Comparison of ENCODE assay signal across 8 mouse cellular contexts in genomic region chr9:55150279-55150726, GRCm38 (mm10). TPM values are rescaled to one million over a fixed set of nuclear protein-coding genes. Genes with fewer than 3 reads are reported as not detected.
A peak's percentile ranks its signal among the peaks of the same experiment; 100 is the strongest.
DNase-seq lines count a peak whose midpoint lies in the region; ATAC-seq and TF ChIP-seq lines count a peak whose summit lies in the region.

No protein-coding gene starts in this region.

- no peak for TF ChIP-seq POLR2A in testis, adult 2 months (IDR thresholded peaks at IDR 0.05; ENCODE audit: control insufficient read depth, low read depth, low read length)

- DNase-seq in adrenal gland, postnatal 36 days = peak; percentile 17 to 29
- no peak for DNase-seq in adrenal gland, adult 2 months
- DNase-seq in testis, postnatal 10 days (ENCODE audit: low spot score) = no peak
- DNase-seq in liver, embryonic 13.5 days = no peak

- no peaks in the 10 kb centered on the region for H3K9me3 ChIP-seq in heart, embryonic 14.5 days (ENCODE audit: control insufficient read depth, low read length)
- H3K9me3 ChIP-seq in liver, embryonic 13.5 days (replicated peaks) = no peaks in the 10 kb centered on the region
- no peaks in the 10 kb centered on the region for H3K9me3 ChIP-seq in neural tube, embryonic 15.5 days (replicated peaks)

- no peak for TF ChIP-seq CTCF in testis, adult 2 months (IDR thresholded peaks at IDR 0.05; ENCODE audit: control insufficient read depth, insufficient read depth, insufficient replicate concordance, low read depth, low read length)

- peak overlapping the region; percentile 77 for H3K9ac ChIP-seq in heart, embryonic 14.5 days (ENCODE audit: low read length)
- peak overlapping the region; percentile 87 for H3K9ac ChIP-seq in liver, embryonic 13.5 days
- peak overlapping the region; percentile 85 for H3K9ac ChIP-seq in neural tube, embryonic 15.5 days (replicated peaks)

- 3% methylated on average over 13 of the region's 13 CpGs for WGBS in heart, embryonic 14.5 days
- 2% methylated on average over 13 of the region's 13 CpGs for WGBS in liver, embryonic 13.5 days (ENCODE audit: insufficient replicate concordance)
- 2% methylated on average over 13 of the region's 13 CpGs for WGBS in neural tube, embryonic 15.5 days

- H3K4me2 ChIP-seq in heart, embryonic 14.5 days (ENCODE audit: low read length) = peak overlapping the region; percentile 92
- H3K4me2 ChIP-seq in liver, embryonic 13.5 days = peak overlapping the region; percentile 96
- peak overlapping the region; percentile 91 for H3K4me2 ChIP-seq in neural tube, embryonic 15.5 days

- no peaks in the 10 kb centered on the region for H3K27me3 ChIP-seq in testis, adult 2 months (ENCODE audit: control insufficient read depth, insufficient read depth, low read length)
- H3K27me3 ChIP-seq in heart, embryonic 14.5 days (ENCODE audit: control insufficient read depth, insufficient read depth, low read length) = no peaks in the 10 kb centered on the region
- no peaks in the 10 kb centered on the region for H3K27me3 ChIP-seq in liver, embryonic 13.5 days
- H3K27me3 ChIP-seq in neural tube, embryonic 15.5 days (replicated peaks) = no peaks in the 10 kb centered on the region

- H3K36me3 ChIP-seq in testis, adult 2 months (ENCODE audit: control insufficient read depth, insufficient read depth, low read length) = no peaks in the 10 kb centered on the region
- no peaks in the 10 kb centered on the region for H3K36me3 ChIP-seq in heart, embryonic 14.5 days (ENCODE audit: control insufficient read depth, insufficient read depth, low read length)
- H3K36me3 ChIP-seq in liver, embryonic 13.5 days = no peaks in the 10 kb centered on the region
- H3K36me3 ChIP-seq in neural tube, embryonic 15.5 days = no peaks in the 10 kb centered on the region

- H3K27ac ChIP-seq in testis, adult 2 months (ENCODE audit: control insufficient read depth, insufficient read depth, low read depth, low read length) = peak overlapping the region; percentile 91; the same call in 1 of the 2 replicates
- peak overlapping the region in 1 of 2 experiments; percentile 73; a peak in 1 of 4 replicates for H3K27ac ChIP-seq in heart, embryonic 14.5 days (replicated peaks in 1 of 2; ENCODE audit: control insufficient read depth in 1 of 2, insufficient read depth in 1 of 2, low read depth in 2 of 2, low read length in 2 of 2)
- peak overlapping the region; percentile 75 for H3K27ac ChIP-seq in liver, embryonic 13.5 days
- H3K27ac ChIP-seq in neural tube, embryonic 15.5 days (replicated peaks) = peak overlapping the region; percentile 86

- H3K4me3 ChIP-seq in testis, adult 2 months (ENCODE audit: control insufficient read depth, low read depth, low read length) = peak overlapping the region; percentile 94
- H3K4me3 ChIP-seq in heart, embryonic 14.5 days (ENCODE audit: control insufficient read depth in 1 of 2, insufficient read depth in 1 of 2, low read depth in 1 of 2, low read length in 2 of 2) = peak overlapping the region; percentile 75 to 78
- H3K4me3 ChIP-seq in liver, embryonic 13.5 days (replicated peaks) = peak overlapping the region; percentile 90
- peak overlapping the region; percentile 95 for H3K4me3 ChIP-seq in neural tube, embryonic 15.5 days (replicated peaks)

- peaks cover 3% of the 10 kb centered on the region; the same call in 1 of the 2 replicates for H3K4me1 ChIP-seq in testis, adult 2 months (ENCODE audit: control insufficient read depth, insufficient read depth, low read length)
- peaks cover 2 to 13% of the 10 kb centered on the region in 2 experiments; a peak in 3 of 4 replicates for H3K4me1 ChIP-seq in heart, embryonic 14.5 days (ENCODE audit: control insufficient read depth in 2 of 2, insufficient read depth in 2 of 2, low read length in 2 of 2)
- H3K4me1 ChIP-seq in liver, embryonic 13.5 days (replicated peaks) = peaks cover 37% of the 10 kb centered on the region
- H3K4me1 ChIP-seq in neural tube, embryonic 15.5 days = peaks cover 28% of the 10 kb centered on the region

- no peak for ATAC-seq in heart, embryonic 14.5 days (ENCODE audit: insufficient number of reproducible peaks, insufficient read depth, low FRiP score, low read depth)
- ATAC-seq in liver, embryonic 13.5 days (ENCODE audit: low read depth) = peak; percentile 51
- no peak for ATAC-seq in neural tube, embryonic 15.5 days (ENCODE audit: low FRiP score)
- no peak for ATAC-seq in monocyte, adult 5-6 weeks (replicated peaks; ENCODE audit: insufficient number of reproducible peaks, low FRiP score, low TSS enrichment, poor library complexity, severe bottlenecking)

RNA-seq across cellular contexts. Expression of gene Ube2q2, which starts 1.6 kb away (rescaled TPM):
- total RNA-seq in adrenal gland, postnatal 36 days (2021) = 10 to 100 TPM; 48.2 to 55.3 TPM
- 10 to 100 TPM; 52.7 to 62.9 TPM for total RNA-seq in adrenal gland, adult 2 months (2021)
- polyA plus RNA-seq in adrenal gland, adult 2 months (2012; rRNA removed) = 28.8 and 35.3 TPM in 2 replicates
- 19.0 and 19.8 TPM in 2 replicates for polyA plus RNA-seq in testis, adult 2 months (2012; rRNA removed)
- polyA plus RNA-seq in heart, embryonic 14.5 days (2014; fragmentation: Nextera tagmentation; extraction: Ambion mirVana) = 33.5 and 36.3 TPM in 2 replicates
- 15.6 and 18.2 TPM in 2 replicates for polyA plus RNA-seq in liver, embryonic 13.5 days (2015; fragmentation: Nextera tagmentation; extraction: Ambion mirVana)
- polyA plus RNA-seq in neural tube, embryonic 15.5 days (2015; fragmentation: Nextera tagmentation; extraction: Ambion mirVana) = 43.3 and 43.4 TPM in 2 replicates
- total RNA-seq in monocyte, adult 5-6 weeks (2017) = 39.7 to 49.5 TPM (median 44.0 TPM) in 3 replicates

RNA-seq across cellular contexts. Expression of gene Fbxo22, which starts 58.4 kb away (rescaled TPM):
- total RNA-seq in adrenal gland, postnatal 36 days (2021) = 10 to 100 TPM; 35.8 to 36.8 TPM
- 10 to 100 TPM; 32.5 to 40.3 TPM for total RNA-seq in adrenal gland, adult 2 months (2021)
- polyA plus RNA-seq in adrenal gland, adult 2 months (2012; rRNA removed) = 6.4 and 7.5 TPM in 2 replicates
- polyA plus RNA-seq in testis, adult 2 months (2012; rRNA removed) = 4.9 and 6.2 TPM in 2 replicates
- 59.2 and 62.4 TPM in 2 replicates for polyA plus RNA-seq in heart, embryonic 14.5 days (2014; fragmentation: Nextera tagmentation; extraction: Ambion mirVana)
- polyA plus RNA-seq in liver, embryonic 13.5 days (2015; fragmentation: Nextera tagmentation; extraction: Ambion mirVana) = 24.6 and 29.0 TPM in 2 replicates
- 78.8 and 80.1 TPM in 2 replicates for polyA plus RNA-seq in neural tube, embryonic 15.5 days (2015; fragmentation: Nextera tagmentation; extraction: Ambion mirVana)
- total RNA-seq in monocyte, adult 5-6 weeks (2017) = 43.1 to 80.1 TPM (median 59.4 TPM) in 3 replicates

Comparison
In these comparisons a context has a peak if more than half of its experiments do, and no peak if none do; other contexts are left out.
1. DNase-seq: peak in adrenal gland, postnatal 36 days (2 of 2); none in adrenal gland, adult 2 months (single experiment), testis, postnatal 10 days (single experiment) and liver, embryonic 13.5 days (single experiment).
2. Peak in every context shown above with its lines, with median percentiles within 50 percentile points of each other: H3K4me3 ChIP-seq, H3K4me2 ChIP-seq and H3K9ac ChIP-seq.